Mouse (Mus musculus): Measurements from ENCODE around the gene Scnn1a. TPM values are rescaled to one million over a fixed set of nuclear protein-coding genes. Genes with fewer than 3 reads are reported as not detected.
"Not testable (repeated sequence)": the region's sequence is repeated elsewhere in the genome, so short reads cannot be mapped to it uniquely, and the experiment has no call there.

The Scnn1a gene
- polyA plus RNA-seq, 1 experiment from 2014 or later, result 16.9 TPM

GRCm38 (mm10) chr6:125292256-125292655 lies 28.2 kb upstream of the Scnn1a start:
- no peaks in the 10 kb centered on the region for H3K36me3 ChIP-seq (ENCODE audit: control insufficient read depth, insufficient read depth)
- peaks cover 3% of the 10 kb centered on the region; the same call in 1 of the 2 replicates for H3K4me1 ChIP-seq (replicated peaks; ENCODE audit: control insufficient read depth, insufficient read depth, low read length)
- H3K27me3 ChIP-seq (replicated peaks; ENCODE audit: control insufficient read depth, insufficient read depth, low read length), result no peaks in the 10 kb centered on the region
- ATAC-seq, result peak; percentile 87
- peak overlapping the region; percentile 36; the same call in 1 of the 2 replicates for H3K27ac ChIP-seq (ENCODE audit: low read depth, low read length)
- H3K4me2 ChIP-seq (replicated peaks; ENCODE audit: low read depth), result 0 out of 2 replicates have a peak overlapping the region, but pooled peaks have one; percentile 6
- no peak for TF ChIP-seq CTCF (IDR thresholded peaks at IDR 0.05; ENCODE audit: low read depth)
- no peak overlapping the region for H3K9ac ChIP-seq (ENCODE audit: low read depth, low read length)
- WGBS, result 54% methylated on average over 7 of the region's 7 CpGs
- H3K4me3 ChIP-seq (ENCODE audit: low read depth, low read length), result no peak overlapping the region
- H3K9me3 ChIP-seq (ENCODE audit: control insufficient read depth), result no peaks in the 10 kb centered on the region

GRCm38 (mm10) chr6:125294049-125294448 lies 26.4 kb upstream of the Scnn1a start:
- Histone ChIP-seq H3K36me3 (ENCODE audit: control insufficient read depth, insufficient read depth) (no peaks in the 10 kb centered on the region), H3K9me3 (ENCODE audit: control insufficient read depth) (no peaks in the 10 kb centered on the region), H3K9ac (ENCODE audit: low read depth, low read length) (no peak overlapping the region), H3K4me1 (replicated peaks; ENCODE audit: control insufficient read depth, insufficient read depth, low read length) (peaks cover 3% of the 10 kb centered on the region; the same call in 1 of the 2 replicates), H3K27me3 (replicated peaks; ENCODE audit: control insufficient read depth, insufficient read depth, low read length) (no peaks in the 10 kb centered on the region), H3K4me3 (ENCODE audit: low read depth, low read length) (no peak overlapping the region), H3K4me2 (replicated peaks; ENCODE audit: low read depth) (no peak overlapping the region), H3K27ac (ENCODE audit: low read depth, low read length) (no peak overlapping the region)
- ATAC-seq, result no peak
- TF ChIP-seq CTCF (IDR thresholded peaks at IDR 0.05; ENCODE audit: low read depth), result no peak
- WGBS, result 81% methylated on average over 4 of the region's 4 CpGs

GRCm38 (mm10) chr6:125297149-125297820 lies 23.2 kb upstream of the Scnn1a start:
- H3K27ac ChIP-seq (ENCODE audit: low read depth, low read length), result peak overlapping the region; percentile 35; the same call in 1 of the 2 replicates
- H3K4me1 ChIP-seq (replicated peaks; ENCODE audit: control insufficient read depth, insufficient read depth, low read length), result peaks cover 3% of the 10 kb centered on the region; the same call in 1 of the 2 replicates
- no peaks in the 10 kb centered on the region for H3K27me3 ChIP-seq (replicated peaks; ENCODE audit: control insufficient read depth, insufficient read depth, low read length)
- TF ChIP-seq CTCF (IDR thresholded peaks at IDR 0.05; ENCODE audit: low read depth), result no peak
- H3K9ac ChIP-seq (ENCODE audit: low read depth, low read length), result no peak overlapping the region
- peak overlapping the region; percentile 30; the same call in 1 of the 2 replicates for H3K4me2 ChIP-seq (replicated peaks; ENCODE audit: low read depth)
- no peaks in the 10 kb centered on the region for H3K36me3 ChIP-seq (ENCODE audit: control insufficient read depth, insufficient read depth)
- WGBS, result 29% methylated on average over 5 of the region's 5 CpGs
- no peak overlapping the region for H3K4me3 ChIP-seq (ENCODE audit: low read depth, low read length)
- no peaks in the 10 kb centered on the region for H3K9me3 ChIP-seq (ENCODE audit: control insufficient read depth)
- peak; percentile 67 for ATAC-seq

GRCm38 (mm10) chr6:125300982-125301381 lies 19.5 kb upstream of the Scnn1a start:
- Histone ChIP-seq H3K4me3 (ENCODE audit: low read depth, low read length) (no peak overlapping the region), H3K9me3 (ENCODE audit: control insufficient read depth) (no peaks in the 10 kb centered on the region), H3K36me3 (ENCODE audit: control insufficient read depth, insufficient read depth) (peaks cover under 1% of the 10 kb centered on the region), H3K27ac (ENCODE audit: low read depth, low read length) (no peak overlapping the region), H3K9ac (ENCODE audit: low read depth, low read length) (no peak overlapping the region), H3K27me3 (replicated peaks; ENCODE audit: control insufficient read depth, insufficient read depth, low read length) (no peaks in the 10 kb centered on the region), H3K4me1 (replicated peaks; ENCODE audit: control insufficient read depth, insufficient read depth, low read length) (peaks cover 3% of the 10 kb centered on the region; the same call in 1 of the 2 replicates), H3K4me2 (replicated peaks; ENCODE audit: low read depth) (no peak overlapping the region)
- TF ChIP-seq CTCF (IDR thresholded peaks at IDR 0.05; ENCODE audit: low read depth), result no peak
- 32% methylated on average over 1 of the region's 1 CpGs for WGBS
- ATAC-seq, result peak; percentile 34

- Histone ChIP-seq H3K4me3 (ENCODE audit: low read depth, low read length) (no peak overlapping the region), H3K9me3 (ENCODE audit: control insufficient read depth) (no peaks in the 10 kb centered on the region), H3K4me1 (replicated peaks; ENCODE audit: control insufficient read depth, insufficient read depth, low read length) (no peaks in the 10 kb centered on the region), H3K27ac (ENCODE audit: low read depth, low read length) (no peak overlapping the region), H3K9ac (ENCODE audit: low read depth, low read length) (no peak overlapping the region), H3K4me2 (replicated peaks; ENCODE audit: low read depth) (no peak overlapping the region), H3K27me3 (replicated peaks; ENCODE audit: control insufficient read depth, insufficient read depth, low read length) (no peaks in the 10 kb centered on the region), H3K36me3 (ENCODE audit: control insufficient read depth, insufficient read depth) (peaks cover 15% of the 10 kb centered on the region)
- WGBS, result 71% methylated on average over 24 of the region's 24 CpGs
- TF ChIP-seq CTCF (IDR thresholded peaks at IDR 0.05; ENCODE audit: low read depth), result no peak
- no peak for ATAC-seq
Observed at GRCm38 (mm10) chr6:125302231-125302982, 18.1 kb upstream of the Scnn1a start.

- Histone ChIP-seq H3K9ac (ENCODE audit: low read depth, low read length) (no peak overlapping the region), H3K4me2 (replicated peaks; ENCODE audit: low read depth) (no peak overlapping the region), H3K4me1 (replicated peaks; ENCODE audit: control insufficient read depth, insufficient read depth, low read length) (no peaks in the 10 kb centered on the region), H3K4me3 (ENCODE audit: low read depth, low read length) (no peak overlapping the region), H3K9me3 (ENCODE audit: control insufficient read depth) (no peaks in the 10 kb centered on the region), H3K36me3 (ENCODE audit: control insufficient read depth, insufficient read depth) (peaks cover 23% of the 10 kb centered on the region), H3K27me3 (replicated peaks; ENCODE audit: control insufficient read depth, insufficient read depth, low read length) (no peaks in the 10 kb centered on the region), H3K27ac (ENCODE audit: low read depth, low read length) (no peak overlapping the region)
- no peak for TF ChIP-seq CTCF (IDR thresholded peaks at IDR 0.05; ENCODE audit: low read depth)
- ATAC-seq, result no peak
- WGBS, result 76% methylated on average over 4 of the region's 4 CpGs
Observed at GRCm38 (mm10) chr6:125303242-125303641, 17.2 kb upstream of the Scnn1a start.

GRCm38 (mm10) chr6:125304408-125304807 lies 16.1 kb upstream of the Scnn1a start:
- not testable (repeated sequence) for H3K27me3 ChIP-seq (replicated peaks; ENCODE audit: control insufficient read depth, insufficient read depth, low read length); ATAC-seq; H3K27ac ChIP-seq (ENCODE audit: low read depth, low read length); H3K9me3 ChIP-seq (ENCODE audit: control insufficient read depth); H3K4me2 ChIP-seq (replicated peaks; ENCODE audit: low read depth); H3K9ac ChIP-seq (ENCODE audit: low read depth, low read length); H3K4me1 ChIP-seq (replicated peaks; ENCODE audit: control insufficient read depth, insufficient read depth, low read length); H3K4me3 ChIP-seq (ENCODE audit: low read depth, low read length)
- WGBS, result 89% methylated on average over 7 of the region's 7 CpGs
- peaks cover 28% of the 10 kb centered on the region for H3K36me3 ChIP-seq (ENCODE audit: control insufficient read depth, insufficient read depth)
